Mouse (Mus musculus) heart, postnatal 14 days (tissue): ENCODE data around the gene Laptm5. TPM values are rescaled to one million over a fixed set of nuclear protein-coding genes. Genes with fewer than 3 reads are reported as not detected.

ENCODE experiments used
- DNase-seq, 2 experiments: peaks; one replicate each; pipeline ENCODE4 v3.0.0; 2021 to 2022
- intact Hi-C: fragments of 180-260 bp; cut with DNase I; formaldehyde crosslinking; loops from one replicate; pipeline ENCODE4 v1.15.1; 2025
- total RNA-seq, 2 experiments: library from RNA; stranded (reverse); gene quantifications; 2 replicates each; pipeline ENCODE4 v1.2.3; 2021

Laptm5 gene
- total RNA-seq, 2 experiments from 2014 or later, result 17.8 to 35.3 TPM

DNA sequence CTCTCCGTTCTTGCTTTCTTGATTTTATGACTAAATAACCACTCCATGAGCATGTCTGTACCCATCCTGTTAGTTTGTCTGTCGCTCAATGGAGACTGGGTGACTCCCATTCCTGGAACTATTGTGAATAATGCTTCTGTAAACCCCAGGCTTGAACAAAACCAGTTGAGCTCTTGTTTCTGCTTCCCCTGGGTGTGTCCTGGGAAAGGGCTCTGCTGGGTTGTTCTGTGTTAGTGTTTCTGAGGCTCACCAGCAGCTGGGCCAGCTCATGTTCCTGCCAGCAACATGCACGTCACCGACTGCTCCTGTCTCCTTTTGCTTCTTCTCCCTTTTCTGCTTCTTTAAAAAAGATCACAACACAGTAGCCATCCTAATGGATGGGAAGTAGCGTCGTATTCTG, 17.2 kb upstream of the Laptm5 start:
- intact Hi-C loops, result loop anchor here (1.0 kb wide), 1 partner anchor 52 kb away; no protein-coding TSS in a partner anchor
- no peak for DNase-seq

GRCm38 (mm10) chr4:130896372-130896771, 16.6 kb upstream of the Laptm5 start:
- peak; percentile 45 to 71 for DNase-seq
- intact Hi-C loops, result loop anchor here (1.0 kb wide), 1 partner anchor 51 kb away; no protein-coding TSS in a partner anchor

GRCm38 (mm10) chr4:130899383-130899781, 13.5 kb upstream of the Laptm5 start:
- intact Hi-C loops, result no loop called here
- no peak for DNase-seq

GRCm38 (mm10) chr4:130899782-130900427, 13.0 kb upstream of the Laptm5 start:
- DNase-seq, result peak in 1 of 2 experiments; percentile 16
- intact Hi-C loops, result no loop called here

DNA sequence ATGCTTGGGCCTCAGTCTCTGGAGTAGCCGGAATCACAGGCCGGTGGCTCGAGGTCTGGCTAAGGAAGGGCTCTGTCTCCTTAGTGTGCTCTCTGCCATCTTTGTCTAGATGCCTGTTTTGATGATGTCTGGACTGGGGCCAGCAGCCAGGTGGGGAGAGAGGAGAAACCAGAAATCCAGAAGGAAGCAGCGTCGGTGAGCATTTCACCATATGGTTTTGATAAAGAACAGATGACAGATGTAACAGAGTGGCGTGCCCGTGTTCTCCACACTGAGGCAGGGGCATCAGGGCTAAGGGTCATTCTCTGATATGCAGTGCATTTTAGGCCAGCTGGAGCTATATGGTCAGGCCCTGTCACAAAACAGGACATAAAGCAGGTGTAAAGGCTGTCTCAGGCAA, 12.2 kb upstream of the Laptm5 start:
- no peak for DNase-seq
- intact Hi-C loops, result no loop called here

- DNase-seq, result no peak
- intact Hi-C loops, result no loop called here
Measured at GRCm38 (mm10) chr4:130902289-130902781, 10.6 kb upstream of the Laptm5 start.

- DNase-seq, result no peak
- intact Hi-C loops, result no loop called here
Measured at GRCm38 (mm10) chr4:130905025-130905424, 7.9 kb upstream of the Laptm5 start.

DNA sequence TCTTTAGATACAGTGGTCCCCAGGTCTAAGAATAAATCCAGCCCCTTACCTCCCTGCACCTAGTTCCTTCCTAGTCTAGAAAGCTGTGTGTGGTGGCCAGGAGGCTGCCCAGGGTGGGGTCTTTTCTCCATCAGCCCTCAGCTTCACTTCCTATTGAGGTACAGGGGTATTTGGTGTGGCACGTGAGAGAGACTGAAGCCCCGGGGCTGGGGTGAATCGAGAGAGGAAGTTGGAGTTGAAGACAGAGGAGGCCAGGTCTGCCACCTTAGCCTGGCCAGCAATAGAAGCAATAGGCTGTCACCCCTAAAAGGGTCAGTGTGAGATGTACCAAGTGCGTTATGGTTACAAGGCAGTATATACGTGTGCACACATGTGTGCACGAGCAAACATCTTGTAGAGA, 7.0 kb upstream of the Laptm5 start:
- intact Hi-C loops, result no loop called here
- DNase-seq, result no peak

GRCm38 (mm10) chr4:130906296-130906695, 6.6 kb upstream of the Laptm5 start:
- DNase-seq, result peak; percentile 54 to 61
- intact Hi-C loops, result no loop called here

GRCm38 (mm10) chr4:130907200-130908069, 5.5 kb upstream of the Laptm5 start:
- no peak for DNase-seq
- intact Hi-C loops, result no loop called here

- intact Hi-C loops, result no loop called here
Measured at GRCm38 (mm10) chr4:130908133-130908532, 4.8 kb upstream of the Laptm5 start.

DNA sequence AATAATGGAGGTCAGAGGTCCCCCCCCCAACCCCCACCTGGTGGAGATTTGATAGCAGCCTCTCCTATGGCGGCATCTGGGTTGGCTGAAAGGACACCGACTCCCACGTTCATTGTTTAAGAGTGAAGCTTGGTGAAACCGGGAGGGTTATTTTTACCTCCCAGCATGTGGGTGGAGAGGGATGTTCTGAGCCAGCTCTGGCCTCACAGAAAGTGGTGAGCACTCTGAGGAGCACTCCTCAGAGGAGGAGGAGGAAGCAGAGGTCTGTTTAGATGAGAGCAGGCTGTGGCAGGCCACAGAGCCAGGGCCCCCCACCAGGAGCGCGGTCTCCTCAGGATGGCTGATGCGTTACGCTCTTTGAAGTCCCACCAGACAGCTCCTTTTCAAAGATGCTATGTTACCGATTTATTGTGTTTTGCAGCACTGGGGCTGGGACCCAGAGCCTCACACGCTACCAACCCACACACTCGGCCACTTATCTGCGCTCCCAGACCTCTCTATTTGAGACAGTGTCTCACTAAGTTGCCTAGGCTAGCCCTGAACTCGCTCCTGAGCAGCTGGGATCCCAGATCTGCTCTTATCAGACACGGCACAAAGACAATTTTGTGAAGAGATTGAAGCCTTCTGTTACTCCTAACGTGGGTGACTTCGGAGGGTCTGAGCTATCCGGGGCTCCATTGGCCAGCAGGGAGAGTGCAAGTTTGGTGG, 3.6 kb upstream of the Laptm5 start:
- intact Hi-C loops, result no loop called here

More at GRCm38 (mm10) chr4:130908133-130908532, 4.8 kb upstream of the Laptm5 start:
- DNase-seq, result no peak

DNA sequence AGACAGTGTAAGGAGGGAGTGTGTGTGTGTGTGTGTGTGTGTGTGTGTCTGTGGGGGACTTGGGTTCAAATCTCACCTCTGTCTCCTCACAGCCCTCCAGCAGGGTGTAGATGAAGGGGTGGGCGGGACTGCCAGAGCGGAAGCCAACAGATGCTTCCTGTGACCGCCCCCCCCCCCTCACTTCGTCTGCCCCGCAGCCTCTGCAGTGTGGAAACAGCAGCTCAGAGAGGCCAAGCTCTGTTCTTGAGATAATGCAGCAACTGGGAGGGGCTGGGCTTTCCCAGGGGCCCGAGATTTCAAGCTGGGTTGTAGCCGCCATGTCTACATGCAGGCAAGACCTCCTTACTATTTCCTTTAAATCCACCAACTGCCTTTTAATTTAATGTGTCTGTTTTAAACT, 2.3 kb upstream of the Laptm5 start:
- DNase-seq, result no peak
- intact Hi-C loops, result no loop called here

More for the DNA sequence above, 3.6 kb upstream of the Laptm5 start:
- no peak for DNase-seq

DNA sequence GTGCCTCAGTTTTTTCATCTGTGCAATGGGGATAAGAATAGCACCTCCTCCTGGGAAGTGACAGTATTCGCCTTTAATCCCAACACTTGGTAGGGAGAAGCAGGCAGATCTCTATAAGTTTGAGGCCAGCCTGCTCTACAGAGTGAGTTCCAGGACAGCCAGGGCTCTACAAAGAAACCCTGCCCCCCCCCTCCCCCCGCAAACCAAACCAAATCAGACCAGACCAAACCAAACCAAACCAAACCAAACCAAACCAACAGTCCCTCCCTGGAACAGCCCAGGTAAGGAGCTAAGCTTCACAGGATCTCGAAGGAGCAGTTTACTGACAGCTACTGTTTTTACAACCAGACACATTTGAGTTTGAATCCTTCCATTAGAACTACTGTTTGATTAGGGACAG, 299 bp upstream of the Laptm5 start:
- intact Hi-C loops, result no loop called here

GRCm38 (mm10) chr4:130913511-130913910, 586 bp downstream of the Laptm5 start:
- DNase-seq, result no peak
- intact Hi-C loops, result no loop called here

More for the DNA sequence above, 299 bp upstream of the Laptm5 start:
- no peak for DNase-seq

DNA sequence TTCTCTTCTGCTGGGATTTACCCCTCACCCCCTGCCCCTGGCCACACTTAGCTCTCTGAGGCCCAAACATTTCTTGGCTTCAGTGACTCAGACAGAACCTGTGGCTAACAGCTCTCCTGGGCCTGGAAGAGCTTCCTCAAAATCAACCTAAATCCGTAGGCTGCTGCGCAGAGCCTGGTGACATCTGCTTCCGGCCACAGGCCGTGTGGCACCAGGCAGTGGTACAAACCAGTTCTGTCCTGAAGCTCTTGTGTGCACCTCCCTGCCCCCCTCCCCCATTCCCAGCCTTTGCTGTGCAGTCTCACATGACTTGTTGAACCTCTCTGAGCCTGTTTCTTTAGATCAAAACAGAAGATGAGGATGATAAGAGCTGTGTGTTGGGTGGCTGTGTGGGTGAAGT, 1.1 kb downstream of the Laptm5 start:
- peak in 1 of 2 experiments; percentile 27 for DNase-seq
- intact Hi-C loops, result no loop called here

GRCm38 (mm10) chr4:130914527-130914926, 1.6 kb downstream of the Laptm5 start:
- intact Hi-C loops, result no loop called here
- no peak for DNase-seq

DNA sequence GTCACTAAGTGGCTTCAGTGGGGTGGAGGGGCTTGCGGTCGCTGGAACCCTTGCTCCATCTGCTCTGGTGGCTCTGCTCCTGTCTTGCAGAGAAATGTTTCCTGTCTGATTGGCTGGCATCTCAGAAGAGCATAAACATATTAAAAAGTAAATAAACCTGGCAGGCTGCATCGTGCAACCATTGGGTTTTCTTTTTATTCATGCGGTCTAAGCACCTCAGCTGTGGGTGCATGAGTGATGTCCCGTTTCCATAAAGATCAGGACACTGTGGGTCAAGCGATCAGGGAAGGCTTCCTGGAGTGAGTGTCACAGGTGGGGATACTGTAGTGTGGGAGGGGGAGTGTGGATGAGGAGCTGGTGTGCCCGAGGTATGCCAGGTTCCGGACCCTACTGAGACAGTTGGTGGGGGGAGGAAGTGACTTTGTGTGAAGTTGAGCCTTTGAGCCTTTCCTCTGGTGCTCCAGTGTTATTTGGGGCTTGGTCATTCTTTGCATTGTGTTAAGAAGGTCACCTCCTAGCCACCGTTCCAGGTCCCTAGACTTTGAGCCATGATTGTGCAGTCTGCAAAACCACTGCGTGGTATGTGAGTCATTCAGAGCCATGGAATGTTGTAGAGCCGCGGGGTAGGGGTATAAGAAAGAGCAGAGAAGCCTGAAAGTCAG, 2.2 kb downstream of the Laptm5 start:
- no peak for DNase-seq
- intact Hi-C loops, result no loop called here

- no peak for DNase-seq
- intact Hi-C loops, result no loop called here
Measured at GRCm38 (mm10) chr4:130915668-130916035, 2.7 kb downstream of the Laptm5 start.

GRCm38 (mm10) chr4:130916639-130917038, 3.7 kb downstream of the Laptm5 start:
- intact Hi-C loops, result no loop called here
- no peak for DNase-seq
